Mouse (Mus musculus) liver, embryonic 13.5 days (tissue): Measurements from ENCODE around the gene Gjb4. TPM values are rescaled to one million over a fixed set of nuclear protein-coding genes. Genes with fewer than 3 reads are reported as not detected.

Experiments used
- ATAC-seq: fragments of 200-750 bp; cut with Nextera tagmentation; 2 replicates; pipeline ENCODE4 v1.8.0; 2017; ENCODE audit warnings: low read depth, mild to moderate bottlenecking, moderate number of reproducible peaks, moderate library complexity
- DNase-seq: peaks from one replicate; pipeline ENCODE4 v3.0.0; 2022
- H3K27ac ChIP-seq: fragments of 300-500 bp; sonication (generic); 2 replicates; pipeline ENCODE4 v1.5.1; 2015; ENCODE audit warnings: moderate library complexity, mild to moderate bottlenecking, inconsistent platforms
- H3K27me3 ChIP-seq: fragments of 300-500 bp; sonication (generic); 2 replicates; pipeline ENCODE4 v1.6.1; 2015; ENCODE audit warnings: mild to moderate bottlenecking, inconsistent platforms
- H3K36me3 ChIP-seq: fragments of 300-500 bp; sonication (generic); 2 replicates; pipeline ENCODE4 v1.6.1; 2015; ENCODE audit warnings: mild to moderate bottlenecking, inconsistent platforms
- H3K4me1 ChIP-seq: fragments of 300-500 bp; sonication (generic); replicated peaks from 2 replicates; pipeline ENCODE4 v1.6.1; 2015; ENCODE audit warnings: inconsistent platforms
- H3K4me2 ChIP-seq: fragments of 300-500 bp; sonication (generic); 2 replicates; pipeline ENCODE4 v1.6.1; 2015; ENCODE audit warnings: inconsistent platforms, mild to moderate bottlenecking, moderate library complexity
- H3K4me3 ChIP-seq: fragments of 300-500 bp; sonication (generic); replicated peaks from 2 replicates; pipeline ENCODE4 v1.5.1; 2015; ENCODE audit warnings: mild to moderate bottlenecking, inconsistent platforms
- H3K9ac ChIP-seq: fragments of 300-500 bp; sonication (generic); 2 replicates; pipeline ENCODE4 v1.6.1; 2015; ENCODE audit warnings: mild to moderate bottlenecking, inconsistent platforms
- H3K9me3 ChIP-seq: fragments of 300-500 bp; sonication (generic); replicated peaks from 2 replicates; pipeline ENCODE4 v1.6.1; 2016; ENCODE audit warnings: inconsistent platforms
- WGBS: fragments of 180-500 bp; shearing (Covaris S2); methylation state at CpG from one replicate; pipeline ENCODE4 v1.1.7; 2015; ENCODE audit not compliant: insufficient replicate concordance; 5-methylcytosine and 5-hydroxymethylcytosine counted together
- polyA plus RNA-seq: library from polyadenylated mRNA; unstranded; fragments of >200 nt; fragmentation: Nextera tagmentation; extraction: Ambion mirVana; gene quantifications from 2 replicates; pipeline ENCODE4 v1.2.1, GENCODE M21; 2015

The Gjb4 gene
- polyA plus RNA-seq, 1 experiment from 2014 or later, result not detected

GRCm38 (mm10) chr4:127325276-127325675 lies 28.6 kb downstream of the Gjb4 start:
- no peak overlapping the region for H3K4me2 ChIP-seq
- DNase-seq, result no peak
- H3K27me3 ChIP-seq, result peaks cover 40% of the 10 kb centered on the region
- H3K4me3 ChIP-seq, result no peak overlapping the region
- WGBS, result 71% methylated on average over 5 of the region's 5 CpGs
- no peaks in the 10 kb centered on the region for H3K36me3 ChIP-seq
- no peak overlapping the region for H3K27ac ChIP-seq
- ATAC-seq, result no peak
- H3K9ac ChIP-seq, result no peak overlapping the region
- no peaks in the 10 kb centered on the region for H3K9me3 ChIP-seq
- H3K4me1 ChIP-seq, result 0 out of 2 replicates have a peak, but pooled peaks cover 3% of the 10 kb centered on the region

- Histone ChIP-seq H3K9ac (no peak overlapping the region), H3K4me3 (no peak overlapping the region), H3K9me3 (no peaks in the 10 kb centered on the region), H3K27me3 (peaks cover 35% of the 10 kb centered on the region), H3K27ac (no peak overlapping the region), H3K4me1 (no peaks in the 10 kb centered on the region), H3K36me3 (no peaks in the 10 kb centered on the region), H3K4me2 (no peak overlapping the region)
- 6% methylated on average over 6 of the region's 6 CpGs for whole genome bisulfite sequencing
- DNase-seq (peak; percentile 42), ATAC-seq (peak; percentile 60; the same call in 1 of the 2 replicates)
Measured at GRCm38 (mm10) chr4:127324759-127325158, 29.1 kb downstream of the Gjb4 start.

GRCm38 (mm10) chr4:127324296-127324695 lies 29.6 kb downstream of the Gjb4 start:
- 68% methylated on average over 10 of the region's 10 CpGs for WGBS
- no peak for ATAC-seq
- Histone ChIP-seq H3K4me1 (no peaks in the 10 kb centered on the region), H3K36me3 (no peaks in the 10 kb centered on the region), H3K4me2 (no peak overlapping the region), H3K9ac (no peak overlapping the region), H3K4me3 (no peak overlapping the region), H3K27me3 (peaks cover 30% of the 10 kb centered on the region), H3K27ac (no peak overlapping the region), H3K9me3 (no peaks in the 10 kb centered on the region)
- DNase-seq, result no peak

GRCm38 (mm10) chr4:127323651-127324050 lies 30.2 kb downstream of the Gjb4 start:
- no peaks in the 10 kb centered on the region for H3K4me1 ChIP-seq
- no peak for ATAC-seq
- no peak overlapping the region for H3K27ac ChIP-seq
- H3K9ac ChIP-seq, result no peak overlapping the region
- no peaks in the 10 kb centered on the region for H3K36me3 ChIP-seq
- no peaks in the 10 kb centered on the region for H3K9me3 ChIP-seq
- peaks cover 25% of the 10 kb centered on the region for H3K27me3 ChIP-seq
- 65% methylated on average over 3 of the region's 3 CpGs for WGBS
- no peak overlapping the region for H3K4me2 ChIP-seq
- no peak overlapping the region for H3K4me3 ChIP-seq
- no peak for DNase-seq

GRCm38 (mm10) chr4:127319613-127320012 lies 34.3 kb downstream of the Gjb4 start:
- H3K4me1 ChIP-seq, result no peaks in the 10 kb centered on the region
- ATAC-seq (no peak), DNase-seq (peak; percentile 19)
- 2% methylated on average over 3 of the region's 3 CpGs for WGBS
- no peaks in the 10 kb centered on the region for H3K36me3 ChIP-seq
- no peaks in the 10 kb centered on the region for H3K9me3 ChIP-seq
- 0 out of 2 replicates have a peak, but pooled peaks cover 4% of the 10 kb centered on the region for H3K27me3 ChIP-seq
- no peak overlapping the region for H3K27ac ChIP-seq
- H3K9ac ChIP-seq, result no peak overlapping the region
- H3K4me3 ChIP-seq, result no peak overlapping the region
- no peak overlapping the region for H3K4me2 ChIP-seq

GRCm38 (mm10) chr4:127317143-127317542 lies 36.7 kb downstream of the Gjb4 start:
- H3K36me3 ChIP-seq, result no peaks in the 10 kb centered on the region
- no peak overlapping the region for H3K4me2 ChIP-seq
- H3K4me1 ChIP-seq, result no peaks in the 10 kb centered on the region
- no peak for DNase-seq
- H3K4me3 ChIP-seq, result no peak overlapping the region
- H3K27me3 ChIP-seq, result peaks cover 27% of the 10 kb centered on the region
- no peak overlapping the region for H3K27ac ChIP-seq
- no peaks in the 10 kb centered on the region for H3K9me3 ChIP-seq
- no peak for ATAC-seq
- H3K9ac ChIP-seq, result no peak overlapping the region
- WGBS, result 42% methylated on average over 4 of the region's 4 CpGs

- Histone ChIP-seq H3K4me1 (no peaks in the 10 kb centered on the region), H3K27me3 (peaks cover 28% of the 10 kb centered on the region), H3K4me2 (no peak overlapping the region), H3K36me3 (no peaks in the 10 kb centered on the region), H3K27ac (no peak overlapping the region), H3K9ac (no peak overlapping the region), H3K4me3 (no peak overlapping the region), H3K9me3 (no peaks in the 10 kb centered on the region)
- ATAC-seq (no peak), DNase-seq (no peak)
- WGBS, result 71% methylated on average over 8 of the region's 8 CpGs
Measured at GRCm38 (mm10) chr4:127315753-127316152, 38.1 kb downstream of the Gjb4 start.

- peak overlapping the region; percentile 66; the same call in 1 of the 2 replicates for H3K4me2 ChIP-seq
- H3K27ac ChIP-seq, result no peak overlapping the region
- no peaks in the 10 kb centered on the region for H3K4me1 ChIP-seq
- H3K27me3 ChIP-seq, result peaks cover 28% of the 10 kb centered on the region
- no peak overlapping the region for H3K9ac ChIP-seq
- H3K4me3 ChIP-seq, result no peak overlapping the region
- H3K9me3 ChIP-seq, result no peaks in the 10 kb centered on the region
- H3K36me3 ChIP-seq, result no peaks in the 10 kb centered on the region
- WGBS, result 51% methylated on average over 9 of the region's 9 CpGs
- DNase-seq (no peak), ATAC-seq (no peak)
Measured at GRCm38 (mm10) chr4:127314585-127314984, 39.3 kb downstream of the Gjb4 start.

GRCm38 (mm10) chr4:127313861-127314260 lies 40.0 kb downstream of the Gjb4 start, which contains the start of gene Gja4:
TSS of gene Gja4 (minus strand) at chr4:127314039.
- Histone ChIP-seq H3K4me1 (no peaks in the 10 kb centered on the region), H3K9me3 (no peaks in the 10 kb centered on the region)
- under 1% methylated on average over 25 of the region's 25 CpGs for WGBS

GRCm38 (mm10) chr4:127312349-127312748 lies 41.5 kb downstream of the Gjb4 start:
- 55% methylated on average over 24 of the region's 24 CpGs for WGBS
- H3K27ac ChIP-seq, result no peak overlapping the region
- no peak for ATAC-seq

More at GRCm38 (mm10) chr4:127313861-127314260, 40.0 kb downstream of the Gjb4 start, which contains the start of gene Gja4:
- peak within 1 kb of the TSS; percentile 66 for H3K4me2 ChIP-seq
- H3K27ac ChIP-seq, result no peak within 1 kb of the TSS
- ATAC-seq (peak; percentile 65; the same call in 1 of the 2 replicates), DNase-seq (peak; percentile 15)
- peaks cover 28% of the 10 kb centered on the region for H3K27me3 ChIP-seq
- no peaks in the 10 kb centered on the region for H3K36me3 ChIP-seq
- H3K4me3 ChIP-seq, result peak within 1 kb of the TSS; percentile 45
- H3K9ac ChIP-seq, result no peak within 1 kb of the TSS

GRCm38 (mm10) chr4:127311561-127311960 lies 42.3 kb downstream of the Gjb4 start:
- Histone ChIP-seq H3K36me3 (no peaks in the 10 kb centered on the region), H3K4me3 (no peak overlapping the region), H3K9me3 (no peaks in the 10 kb centered on the region), H3K4me2 (no peak overlapping the region), H3K27me3 (peaks cover 28% of the 10 kb centered on the region), H3K4me1 (no peaks in the 10 kb centered on the region), H3K27ac (no peak overlapping the region), H3K9ac (no peak overlapping the region)
- no peak for ATAC-seq
- 59% methylated on average over 9 of the region's 9 CpGs for WGBS
- no peak for DNase-seq

More at GRCm38 (mm10) chr4:127312349-127312748, 41.5 kb downstream of the Gjb4 start:
- H3K36me3 ChIP-seq, result no peaks in the 10 kb centered on the region
- no peaks in the 10 kb centered on the region for H3K9me3 ChIP-seq
- no peak overlapping the region for H3K9ac ChIP-seq
- H3K4me2 ChIP-seq, result no peak overlapping the region
- DNase-seq, result no peak
- no peak overlapping the region for H3K4me3 ChIP-seq
- H3K27me3 ChIP-seq, result peaks cover 28% of the 10 kb centered on the region
- no peaks in the 10 kb centered on the region for H3K4me1 ChIP-seq

GRCm38 (mm10) chr4:127306915-127307314 lies 47.0 kb downstream of the Gjb4 start:
- H3K27ac ChIP-seq, result no peak overlapping the region
- H3K36me3 ChIP-seq, result no peaks in the 10 kb centered on the region
- no peak overlapping the region for H3K4me2 ChIP-seq
- no peak overlapping the region for H3K9ac ChIP-seq
- no peak overlapping the region for H3K4me3 ChIP-seq
- no peaks in the 10 kb centered on the region for H3K27me3 ChIP-seq
- WGBS, result 51% methylated on average over 2 of the region's 2 CpGs
- H3K9me3 ChIP-seq, result no peaks in the 10 kb centered on the region
- ATAC-seq, result no peak
- DNase-seq, result no peak
- no peaks in the 10 kb centered on the region for H3K4me1 ChIP-seq
